Mouse (Mus musculus): ENCODE measurements around the gene Rps19.
"Not testable (repeated sequence)": the region's sequence is repeated elsewhere in the genome, so short reads cannot be mapped to it uniquely, and the experiment has no call there.

The Rps19 gene

GRCm38 (mm10) chr7:24877588-24877987, 6.6 kb upstream of the Rps19 start:
- no peak for DNase-seq

- DNase-seq = no peak
Measured at GRCm38 (mm10) chr7:24879620-24880019, 4.6 kb upstream of the Rps19 start.

- no peak for DNase-seq
Measured at GRCm38 (mm10) chr7:24882416-24883199, 1.6 kb upstream of the Rps19 start.

- no peak for DNase-seq
Measured at GRCm38 (mm10) chr7:24884693-24885291, 621 bp downstream of the Rps19 start.

GRCm38 (mm10) chr7:24885468-24886307, 1.5 kb downstream of the Rps19 start:
- no peak for DNase-seq

- DNase-seq = no peak
Measured at GRCm38 (mm10) chr7:24886308-24886633, 2.1 kb downstream of the Rps19 start.

GRCm38 (mm10) chr7:24887096-24887495, 2.9 kb downstream of the Rps19 start:
- no peak for DNase-seq

GRCm38 (mm10) chr7:24889431-24890220, 5.5 kb downstream of the Rps19 start:
- no peak for DNase-seq

GRCm38 (mm10) chr7:24890281-24891216, 6.4 kb downstream of the Rps19 start:
- peak; percentile 71 for DNase-seq

- no peak for DNase-seq
Measured at GRCm38 (mm10) chr7:24891241-24892124, 7.3 kb downstream of the Rps19 start.

GRCm38 (mm10) chr7:24892125-24892583, 8.0 kb downstream of the Rps19 start:
- no peak for DNase-seq

- not testable (repeated sequence) for DNase-seq
Measured at GRCm38 (mm10) chr7:24895749-24896148, 11.6 kb downstream of the Rps19 start.

GRCm38 (mm10) chr7:24896269-24896668, 12.1 kb downstream of the Rps19 start:
- no peak for DNase-seq

- no peak for DNase-seq
Measured at GRCm38 (mm10) chr7:24897224-24897623, 13.1 kb downstream of the Rps19 start, which contains the start of gene Cd79a. Gene Cd79a (plus strand): TSS chr7:24897381.

GRCm38 (mm10) chr7:24897959-24898358, 13.8 kb downstream of the Rps19 start:
- no peak for DNase-seq

GRCm38 (mm10) chr7:24901114-24901513, 16.9 kb downstream of the Rps19 start:
- no peak for DNase-seq

GRCm38 (mm10) chr7:24901842-24902241, 17.7 kb downstream of the Rps19 start:
- no peak for DNase-seq

- DNase-seq = no peak
Measured at GRCm38 (mm10) chr7:24902264-24902629, 18.1 kb downstream of the Rps19 start.

- peak; percentile 54 for DNase-seq
Measured at GRCm38 (mm10) chr7:24902630-24903443, 18.7 kb downstream of the Rps19 start, which contains the start of gene Arhgef1. Gene Arhgef1 (plus strand): TSS chr7:24902912.

GRCm38 (mm10) chr7:24903444-24903825, 19.3 kb downstream of the Rps19 start:
- no peak for DNase-seq

Measured in cerebellum, adult 8-10 months (tissue).